Mouse (Mus musculus) CH12.LX (cell line): ENCODE results near the gene Slc5a10. TPM values are rescaled to one million over a fixed set of nuclear protein-coding genes. Genes with fewer than 3 reads are reported as not detected.

Experiments used
- DNase-seq: peaks from one replicate; pipeline ENCODE4 v3.0.0-alpha.2; 2013; ENCODE audit errors: extremely low read depth
- H3K27ac ChIP-seq: 2 replicates; pipeline ENCODE4 v1.5.1; 2012; ENCODE audit warnings: low read depth, mild to moderate bottlenecking, control low read depth, moderate library complexity; ENCODE audit not compliant: insufficient read depth
- H3K27me3 ChIP-seq: replicated peaks from 2 replicates; pipeline ENCODE3; 2012; ENCODE audit warnings: inconsistent platforms
- H3K36me3 ChIP-seq, 2 experiments: replicated peaks in 1 of 2; 2 replicates each; pipeline versions ENCODE3 to v1.6.1; 2012; ENCODE audit warnings: inconsistent platforms in 1 of 2, low read length in 1 of 2, mild to moderate bottlenecking in 1 of 2, mixed read lengths in 1 of 2, moderate library complexity in 1 of 2; ENCODE audit not compliant: control insufficient read depth in 1 of 2, insufficient read depth in 1 of 2
- H3K4me1 ChIP-seq, 2 experiments: 2 replicates each; pipeline ENCODE4 v1.6.1; 2012; ENCODE audit warnings: inconsistent platforms in 1 of 2, moderate library complexity in 1 of 2; ENCODE audit not compliant: insufficient read depth in 2 of 2, control insufficient read depth in 1 of 2
- H3K4me2 ChIP-seq: 2 replicates; pipeline ENCODE4 v1.6.1; 2012; ENCODE audit warnings: low read depth, mild to moderate bottlenecking, control low read depth; ENCODE audit not compliant: poor library complexity, insufficient read depth, severe bottlenecking
- H3K4me3 ChIP-seq, 3 experiments: fragments of 150-350 bp in 1 of 3; sonication (generic) in 1 of 3; replicated peaks in 1 of 3; 2 replicates each; pipeline versions ENCODE3 to v1.5.1; 2011 to 2012; ENCODE audit warnings: low read depth in 2 of 3, low read length in 2 of 3, mild to moderate bottlenecking in 2 of 3, moderate library complexity in 2 of 3, control low read depth in 1 of 3, improper control_type of control experiment in 1 of 3, inconsistent platforms in 1 of 3, mixed read lengths in 1 of 3; ENCODE audit not compliant: poor library complexity in 1 of 3
- H3K79me2 ChIP-seq: replicated peaks from 2 replicates; pipeline ENCODE4 v1.6.1; 2012; ENCODE audit warnings: mild to moderate bottlenecking, moderate library complexity; ENCODE audit not compliant: control insufficient read depth, poor library complexity, insufficient read depth, severe bottlenecking; ENCODE audit errors: extremely low read depth
- H3K9ac ChIP-seq: 2 replicates; pipeline ENCODE4 v1.6.1; 2012; ENCODE audit warnings: low read depth, mild to moderate bottlenecking, control low read depth, moderate library complexity; ENCODE audit not compliant: insufficient read depth
- H3K9me3 ChIP-seq: replicated peaks from 2 replicates; pipeline ENCODE3; 2012; ENCODE audit warnings: low read length, inconsistent platforms, mixed read lengths
- CHD1 ChIP-seq: IDR thresholded peaks from 2 replicates; pipeline ENCODE4 v1.6.1; 2012; ENCODE audit warnings: low read depth, low read length, improper control_type of control experiment, inconsistent platforms
- CHD2 ChIP-seq: IDR thresholded peaks from 2 replicates; pipeline ENCODE4 v1.6.1; 2011; ENCODE audit warnings: low read length, improper control_type of control experiment
- E2F4 ChIP-seq: IDR thresholded peaks from 2 replicates; pipeline ENCODE4 v1.6.1; 2011; ENCODE audit warnings: low read depth, low read length, improper control_type of control experiment; ENCODE audit not compliant: insufficient replicate concordance
- ETS1 ChIP-seq: conservative IDR thresholded peaks from 2 replicates; pipeline ENCODE4 v1.6.1; 2012; ENCODE audit warnings: low read depth, mild to moderate bottlenecking, inconsistent platforms, low read length, improper control_type of control experiment, moderate library complexity
- GABPA ChIP-seq: IDR thresholded peaks from 2 replicates; pipeline ENCODE4 v1.6.1; 2012; ENCODE audit warnings: low read depth, low read length, improper control_type of control experiment, inconsistent platforms; ENCODE audit not compliant: insufficient replicate concordance
- HCFC1 ChIP-seq: IDR thresholded peaks from 2 replicates; pipeline ENCODE4 v1.6.1; 2012; ENCODE audit warnings: low read depth, mild to moderate bottlenecking, inconsistent platforms, low read length, improper control_type of control experiment
- IRF4 ChIP-seq: IDR thresholded peaks from 2 replicates; pipeline ENCODE4 v1.6.1; 2014; ENCODE audit warnings: low read depth, mild to moderate bottlenecking, inconsistent platforms, low read length, improper control_type of control experiment
- JUN ChIP-seq: IDR thresholded peaks from 2 replicates; pipeline ENCODE4 v1.6.1; 2011; ENCODE audit warnings: low read depth, mild to moderate bottlenecking, low read length, improper control_type of control experiment, moderate library complexity; ENCODE audit not compliant: insufficient read depth
- JUND ChIP-seq: conservative IDR thresholded peaks from 2 replicates; pipeline ENCODE4 v1.6.1; 2011; ENCODE audit warnings: low read depth, low read length, improper control_type of control experiment
- MAFK ChIP-seq: IDR thresholded peaks from 2 replicates; pipeline ENCODE4 v1.6.1; 2011; ENCODE audit warnings: low read length, improper control_type of control experiment; ENCODE audit not compliant: insufficient replicate concordance
- MAX ChIP-seq: IDR thresholded peaks from 2 replicates; pipeline ENCODE4 v1.6.1; 2011; ENCODE audit warnings: low read length, improper control_type of control experiment
- MEF2A ChIP-seq: IDR thresholded peaks from 2 replicates; pipeline ENCODE4 v1.6.1; 2014; ENCODE audit warnings: low read depth, mild to moderate bottlenecking, inconsistent platforms, low read length, improper control_type of control experiment, borderline replicate concordance
- MXI1 ChIP-seq: IDR thresholded peaks from 2 replicates; pipeline ENCODE4 v1.6.1; 2011; ENCODE audit warnings: mild to moderate bottlenecking, low read depth, low read length, improper control_type of control experiment
- MYC ChIP-seq: IDR thresholded peaks from 2 replicates; pipeline ENCODE4 v1.6.1; 2011; ENCODE audit warnings: low read depth, mild to moderate bottlenecking, improper control_type of control experiment, low read length
- PAX5 ChIP-seq: IDR thresholded peaks from 2 replicates; pipeline ENCODE4 v1.6.1; 2012; ENCODE audit warnings: low read length, inconsistent platforms, mixed read lengths
- POLR2A ChIP-seq: IDR thresholded peaks from 2 replicates; pipeline ENCODE4 v1.6.1; 2011; ENCODE audit warnings: low read depth, mild to moderate bottlenecking, improper control_type of control experiment, low read length
- RAD21 ChIP-seq: IDR thresholded peaks from 2 replicates; pipeline ENCODE4 v1.6.1; 2011; ENCODE audit warnings: low read depth, mild to moderate bottlenecking, low read length, improper control_type of control experiment, moderate library complexity
- RCOR1 ChIP-seq: conservative IDR thresholded peaks from 2 replicates; pipeline ENCODE4 v1.6.1; 2012; ENCODE audit warnings: low read depth, mild to moderate bottlenecking, inconsistent platforms, low read length, improper control_type of control experiment
- SIN3A ChIP-seq: IDR thresholded peaks from 2 replicates; pipeline ENCODE4 v1.6.1; 2012; ENCODE audit warnings: low read length, improper control_type of control experiment, inconsistent platforms
- TBP ChIP-seq: conservative IDR thresholded peaks from 2 replicates; pipeline ENCODE4 v1.6.1; 2011; ENCODE audit warnings: low read depth, low read length, improper control_type of control experiment
- TCF12 ChIP-seq: IDR thresholded peaks from 2 replicates; pipeline ENCODE4 v1.6.1; 2014; ENCODE audit warnings: low read depth, mild to moderate bottlenecking, inconsistent platforms, low read length, improper control_type of control experiment
- UBTF ChIP-seq: IDR thresholded peaks from 2 replicates; pipeline ENCODE4 v1.6.1; 2012; ENCODE audit warnings: low read depth, mild to moderate bottlenecking, inconsistent platforms, low read length, improper control_type of control experiment, moderate library complexity
- USF1 ChIP-seq: IDR thresholded peaks from 2 replicates; pipeline ENCODE4 v1.6.1; 2014; ENCODE audit warnings: low read depth, mild to moderate bottlenecking, inconsistent platforms, low read length, improper control_type of control experiment
- ZC3H11A ChIP-seq: IDR thresholded peaks from 2 replicates; pipeline ENCODE4 v1.6.1; 2012; ENCODE audit warnings: low read depth, mild to moderate bottlenecking, inconsistent platforms, low read length, improper control_type of control experiment
- ZKSCAN1 ChIP-seq: IDR thresholded peaks from 2 replicates; pipeline ENCODE4 v1.6.1; 2012; ENCODE audit warnings: low read depth, inconsistent platforms, low read length, improper control_type of control experiment, borderline replicate concordance
- ZMIZ1 ChIP-seq: IDR thresholded peaks from 2 replicates; pipeline ENCODE4 v1.6.1; 2012; ENCODE audit warnings: low read depth, mild to moderate bottlenecking, inconsistent platforms, low read length, improper control_type of control experiment
- ZNF384 ChIP-seq: IDR thresholded peaks from 2 replicates; pipeline ENCODE4 v1.6.1; 2012; ENCODE audit warnings: low read depth, low read length, improper control_type of control experiment, inconsistent platforms
- dilution Hi-C: fragments of 300-500 bp; cut with MboI; formaldehyde crosslinking; loops from 2 replicates; pipeline ENCODE4 v1.14.3; 2020; ENCODE audit warnings: low sequenced_read_pairs; ENCODE audit not compliant: extremely low pct_unique_long_range_greater_than_20kb, extremely low pct_ligation_motif_present
- in situ Hi-C: fragments of 300-500 bp; cut with MboI; formaldehyde crosslinking; loops from 3 replicates; pipeline ENCODE4 v1.14.3; 2019; ENCODE audit warnings: low sequenced_read_pairs, low pct_ligation_motif_present, low pct_unique_long_range_greater_than_20kb, mixed read lengths
- polyA plus RNA-seq: library from polyadenylated mRNA; unstranded; fragments of >175 nt; gene quantifications from 2 replicates; pipeline ENCODE4 v1.2.1, GENCODE M21; 2012; ENCODE audit warnings: low read depth; ENCODE audit not compliant: insufficient read length
- total RNA-seq, 2 experiments: library from RNA; depleted of rRNA; stranded (reverse); fragments of 300-350 nt in 1 of 2; fragments of >200 nt in 1 of 2; gene quantifications; 2 replicates each; pipeline ENCODE4 v1.2.3; 2012 to 2014

The Slc5a10 gene
- total and polyA plus RNA-seq, 3 experiments, result 0.70 to 1.6 (median 1.4) TPM

- no peak for TF ChIP-seq ZC3H11A
Observed at GRCm38 (mm10) chr11:61686141-61686540, 34.5 kb downstream of the Slc5a10 start (continued).

GRCm38 (mm10) chr11:61685119-61685725 lies 35.4 kb downstream of the Slc5a10 start:
- no peak for DNase-seq
- peak overlapping the region; percentile 19 for H3K27ac ChIP-seq

GRCm38 (mm10) chr11:61683907-61684731 lies 36.5 kb downstream of the Slc5a10 start, which contains the start of gene Fam83g:
TSS of gene Fam83g (plus strand) at chr11:61684091.
- in situ Hi-C loops (no loop called here), dilution Hi-C loops (no loop called here)
- Histone ChIP-seq H3K9ac (peak within 1 kb of the TSS; percentile 70), H3K36me3 (peaks cover 14 to 44% of the 10 kb centered on the region in 2 experiments), H3K79me2 (peaks cover 47% of the 10 kb centered on the region), H3K4me2 (peak within 1 kb of the TSS; percentile 78), H3K4me1 (peaks cover 48 to 68% of the 10 kb centered on the region in 2 experiments), H3K9me3 (no peaks in the 10 kb centered on the region), H3K27ac (peak within 1 kb of the TSS; percentile 60), H3K27me3 (no peaks in the 10 kb centered on the region), H3K4me3 (peak within 1 kb of the TSS; percentile 66 to 93 (median 78))
- DNase-seq, result peak; percentile 87
- no peak for TF ChIP-seq GABPA
- no peak for TF ChIP-seq E2F4
- no peak for TF ChIP-seq ZNF384
- peak; percentile 74 for TF ChIP-seq TBP
- peak; percentile 88 for TF ChIP-seq SIN3A
- peak; percentile 58 for TF ChIP-seq JUN
- peak; percentile 97 for TF ChIP-seq MAX
- TF ChIP-seq CHD2, result peak; percentile 8; the same call in 1 of the 2 replicates
- TF ChIP-seq PAX5, result no peak
- TF ChIP-seq MEF2A, result 0 out of 2 replicates have a peak, but pooled peaks have one; percentile 9
- peak; percentile 87 for TF ChIP-seq MXI1
- TF ChIP-seq ZC3H11A, result no peak
- TF ChIP-seq ETS1, result peak; percentile 80
- TF ChIP-seq ZMIZ1, result peak; percentile 94
- TF ChIP-seq RAD21, result no peak
- TF ChIP-seq ZKSCAN1, result no peak
- TF ChIP-seq HCFC1, result peak; percentile 53
- TF ChIP-seq JUND, result no peak
- peak; percentile 61 for TF ChIP-seq IRF4
- TF ChIP-seq RCOR1, result peak; percentile 70
- TF ChIP-seq CHD1, result peak; percentile 24
- no peak for TF ChIP-seq MAFK
- peak; percentile 83 for TF ChIP-seq UBTF
- TF ChIP-seq POLR2A, result peak; percentile 97

More at GRCm38 (mm10) chr11:61685119-61685725, 35.4 kb downstream of the Slc5a10 start:
- H3K4me1 ChIP-seq, result peaks cover 47 to 68% of the 10 kb centered on the region in 2 experiments
- H3K4me3 ChIP-seq, result peak overlapping the region; percentile 66 to 93 (median 78)
- H3K79me2 ChIP-seq, result peaks cover 58% of the 10 kb centered on the region
- peaks cover 25 to 55% of the 10 kb centered on the region in 2 experiments for H3K36me3 ChIP-seq
- H3K9ac ChIP-seq, result peak overlapping the region; percentile 70
- H3K9me3 ChIP-seq, result no peaks in the 10 kb centered on the region
- peak overlapping the region; percentile 78 for H3K4me2 ChIP-seq
- TF ChIP-seq USF1, result no peak
- TF ChIP-seq MYC, result no peak
- TF ChIP-seq MXI1, result peak; percentile 5; the same call in 1 of the 2 replicates
- TF ChIP-seq POLR2A, result no peak
- no peak for TF ChIP-seq RAD21
- TF ChIP-seq TBP, result no peak
- TF ChIP-seq SIN3A, result peak; percentile 20
- no peak for TF ChIP-seq TCF12
- no peak for TF ChIP-seq CHD1
- TF ChIP-seq, all 38 proteins: peak for 2
- dilution Hi-C loops, result no loop called here
- in situ Hi-C loops, result no loop called here
- no peaks in the 10 kb centered on the region for H3K27me3 ChIP-seq
